Mouse (Mus musculus) kidney, embryonic 15.5 days (tissue): ENCODE data around the gene Sap30l. TPM values are rescaled to one million over a fixed set of nuclear protein-coding genes. Genes with fewer than 3 reads are reported as not detected.

Source experiments
- ATAC-seq: fragments of 200-750 bp; cut with Nextera tagmentation; replicated peaks from 2 replicates; pipeline ENCODE4 v1.8.0; 2017; ENCODE audit warnings: moderate TSS enrichment; ENCODE audit not compliant: low FRiP score
- H3K27ac ChIP-seq: fragments of 300-500 bp; sonication (generic); 2 replicates; pipeline ENCODE4 v1.5.1; 2015; ENCODE audit warnings: mild to moderate bottlenecking, inconsistent platforms
- H3K27me3 ChIP-seq: fragments of 300-500 bp; sonication (generic); 2 replicates; pipeline ENCODE4 v1.6.1; 2015; ENCODE audit warnings: inconsistent platforms
- H3K36me3 ChIP-seq: fragments of 300-500 bp; sonication (generic); 2 replicates; pipeline ENCODE4 v1.6.1; 2015; ENCODE audit warnings: inconsistent platforms
- H3K4me1 ChIP-seq: fragments of 300-500 bp; sonication (generic); 2 replicates; pipeline ENCODE4 v1.6.1; 2015; ENCODE audit warnings: inconsistent platforms
- H3K4me2 ChIP-seq: fragments of 300-500 bp; sonication (generic); 2 replicates; pipeline ENCODE4 v1.6.1; 2015; ENCODE audit warnings: moderate library complexity, mild to moderate bottlenecking, inconsistent platforms
- H3K4me3 ChIP-seq: fragments of 300-500 bp; sonication (generic); replicated peaks from 2 replicates; pipeline ENCODE4 v1.5.1; 2015; ENCODE audit warnings: mild to moderate bottlenecking, inconsistent platforms
- H3K9ac ChIP-seq: fragments of 300-500 bp; sonication (generic); 2 replicates; pipeline ENCODE4 v1.6.1; 2015; ENCODE audit warnings: mild to moderate bottlenecking, inconsistent platforms
- H3K9me3 ChIP-seq: fragments of 300-500 bp; sonication (generic); replicated peaks from 2 replicates; pipeline ENCODE4 v1.6.1; 2016; ENCODE audit warnings: inconsistent platforms
- WGBS: fragments of 180-500 bp; shearing (Covaris S2); methylation state at CpG from one replicate; pipeline ENCODE4 v1.1.7; 2015; ENCODE audit warnings: mixed read lengths; 5-methylcytosine and 5-hydroxymethylcytosine counted together
- polyA plus RNA-seq: library from polyadenylated mRNA; unstranded; fragments of >200 nt; fragmentation: Nextera tagmentation; extraction: Ambion mirVana; gene quantifications from 2 replicates; pipeline ENCODE4 v1.2.1, GENCODE M21; 2015

Sap30l gene
- polyA plus RNA-seq, 1 experiment from 2014 or later: 10.1 TPM

GRCm38 (mm10) chr11:57773936-57774335 lies 27.5 kb upstream of the Sap30l start:
- Histone ChIP-seq H3K27me3 (0 out of 2 replicates have a peak, but pooled peaks cover 7% of the 10 kb centered on the region), H3K36me3 (0 out of 2 replicates have a peak, but pooled peaks cover 14% of the 10 kb centered on the region), H3K4me3 (no peak overlapping the region), H3K9me3 (no peaks in the 10 kb centered on the region), H3K4me2 (peak overlapping the region; percentile 16), H3K9ac (no peak overlapping the region), H3K27ac (peak overlapping the region; percentile 65), H3K4me1 (peaks cover 24% of the 10 kb centered on the region)
- peak; percentile 48 for ATAC-seq
- WGBS: 13% methylated on average over 4 of the region's 4 CpGs

GRCm38 (mm10) chr11:57775868-57776267 lies 25.6 kb upstream of the Sap30l start:
- H3K27ac ChIP-seq: no peak overlapping the region
- H3K27me3 ChIP-seq: 0 out of 2 replicates have a peak, but pooled peaks cover 7% of the 10 kb centered on the region
- H3K9ac ChIP-seq: no peak overlapping the region
- no peak for ATAC-seq
- peaks cover 24% of the 10 kb centered on the region for H3K4me1 ChIP-seq
- no peak overlapping the region for H3K4me2 ChIP-seq
- 68% methylated on average over 6 of the region's 6 CpGs for WGBS
- 0 out of 2 replicates have a peak, but pooled peaks cover 5% of the 10 kb centered on the region for H3K36me3 ChIP-seq
- no peaks in the 10 kb centered on the region for H3K9me3 ChIP-seq
- no peak overlapping the region for H3K4me3 ChIP-seq

DNA sequence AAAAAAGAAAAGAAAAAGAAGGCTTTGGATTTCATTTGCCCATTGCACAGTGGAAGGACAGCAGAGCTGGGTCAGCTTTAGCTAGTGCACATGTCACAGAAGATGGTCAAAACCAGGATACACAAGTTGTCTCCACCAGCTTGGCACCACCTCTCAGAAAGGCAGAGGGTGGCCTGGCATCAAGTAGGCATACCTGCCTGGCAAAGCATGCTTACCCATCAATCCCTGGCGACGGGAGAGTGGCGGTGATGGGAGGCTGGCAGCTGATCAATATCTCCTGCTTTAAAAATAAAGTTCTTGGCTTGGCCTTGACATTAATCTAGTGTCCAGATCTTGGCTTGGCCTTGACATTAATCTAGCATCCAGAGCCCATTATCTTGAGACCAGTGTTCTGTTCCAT lies 24.9 kb upstream of the Sap30l start:
- no peaks in the 10 kb centered on the region for H3K9me3 ChIP-seq
- no peak overlapping the region for H3K4me3 ChIP-seq
- H3K4me1 ChIP-seq: peaks cover 24% of the 10 kb centered on the region
- H3K36me3 ChIP-seq: 0 out of 2 replicates have a peak, but pooled peaks cover 3% of the 10 kb centered on the region
- no peak for ATAC-seq
- 0 out of 2 replicates have a peak, but pooled peaks cover 7% of the 10 kb centered on the region for H3K27me3 ChIP-seq
- 85% methylated on average over 3 of the region's 3 CpGs for WGBS
- H3K9ac ChIP-seq: no peak overlapping the region
- H3K27ac ChIP-seq: no peak overlapping the region
- H3K4me2 ChIP-seq: no peak overlapping the region

- H3K9ac ChIP-seq: no peak overlapping the region
- H3K4me2 ChIP-seq: no peak overlapping the region
- 0 out of 2 replicates have a peak, but pooled peaks have one; percentile 27 for ATAC-seq
- no peaks in the 10 kb centered on the region for H3K9me3 ChIP-seq
- H3K36me3 ChIP-seq: no peaks in the 10 kb centered on the region
- no peak overlapping the region for H3K27ac ChIP-seq
- 0 out of 2 replicates have a peak, but pooled peaks cover 2% of the 10 kb centered on the region for H3K27me3 ChIP-seq
- no peak overlapping the region for H3K4me3 ChIP-seq
- H3K4me1 ChIP-seq: peaks cover 18% of the 10 kb centered on the region
- 24% methylated on average over 5 of the region's 5 CpGs for WGBS
Observed at GRCm38 (mm10) chr11:57778349-57778748, 23.1 kb upstream of the Sap30l start.

DNA sequence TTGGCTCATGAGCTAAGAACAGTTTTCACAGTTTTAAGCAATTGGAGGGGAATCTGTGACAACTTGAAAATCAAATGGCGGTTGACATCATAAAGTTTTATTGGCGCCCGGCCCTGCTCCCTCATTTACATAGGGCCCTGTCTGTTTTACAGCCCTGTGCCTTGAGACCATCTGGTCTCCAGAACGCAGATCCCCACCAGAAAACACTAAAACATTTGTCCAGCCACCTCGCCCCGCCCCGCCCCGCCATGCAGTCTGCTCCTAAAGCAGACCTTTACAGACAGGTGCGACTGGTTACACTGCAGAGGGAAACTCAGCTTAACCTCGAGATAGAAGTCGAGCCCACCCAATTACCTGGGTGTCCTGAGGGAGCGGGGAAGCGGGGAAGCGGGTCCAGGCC lies 21.6 kb upstream of the Sap30l start:
- Histone ChIP-seq H3K4me3 (no peak overlapping the region), H3K27ac (no peak overlapping the region), H3K4me2 (no peak overlapping the region), H3K9ac (no peak overlapping the region), H3K9me3 (no peaks in the 10 kb centered on the region), H3K36me3 (no peaks in the 10 kb centered on the region), H3K4me1 (0 out of 2 replicates have a peak, but pooled peaks cover 3% of the 10 kb centered on the region), H3K27me3 (0 out of 2 replicates have a peak, but pooled peaks cover 2% of the 10 kb centered on the region)
- ATAC-seq: no peak
- WGBS: 43% methylated on average over 14 of the region's 14 CpGs

- no peaks in the 10 kb centered on the region for H3K9me3 ChIP-seq
- H3K27me3 ChIP-seq: no peaks in the 10 kb centered on the region
- H3K27ac ChIP-seq: peak overlapping the region; percentile 82
- ATAC-seq: no peak
- peaks cover 18% of the 10 kb centered on the region for H3K4me1 ChIP-seq
- 0 out of 2 replicates have a peak overlapping the region, but pooled peaks have one; percentile 7 for H3K4me2 ChIP-seq
- no peak overlapping the region for H3K9ac ChIP-seq
- no peak overlapping the region for H3K4me3 ChIP-seq
- WGBS: 31% methylated on average over 18 of the region's 18 CpGs
- H3K36me3 ChIP-seq: no peaks in the 10 kb centered on the region
Observed at GRCm38 (mm10) chr11:57786616-57787418, 14.6 kb upstream of the Sap30l start.

DNA sequence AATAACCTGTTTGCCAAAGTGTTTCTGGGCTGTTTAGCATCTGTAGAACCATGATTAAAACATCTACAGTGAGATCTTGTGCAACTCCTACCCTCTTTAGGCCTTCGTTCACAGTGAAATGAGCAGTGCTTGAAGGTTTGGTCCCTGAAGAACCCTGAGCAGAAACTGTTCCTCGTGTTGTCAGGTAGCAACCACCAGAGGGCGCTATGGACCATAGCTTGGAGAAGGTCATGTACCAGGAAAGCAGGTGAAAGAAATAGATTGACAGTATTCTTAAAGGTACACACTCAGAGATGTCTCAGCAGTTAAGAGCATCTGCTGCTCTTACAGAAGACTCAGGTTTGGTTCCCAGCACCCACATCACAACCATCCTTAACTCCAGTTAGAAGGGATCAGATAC lies 13.5 kb upstream of the Sap30l start:
- Histone ChIP-seq H3K4me2 (no peak overlapping the region), H3K9me3 (no peaks in the 10 kb centered on the region), H3K4me1 (peaks cover 18% of the 10 kb centered on the region), H3K9ac (no peak overlapping the region), H3K36me3 (no peaks in the 10 kb centered on the region), H3K27ac (no peak overlapping the region), H3K4me3 (no peak overlapping the region), H3K27me3 (no peaks in the 10 kb centered on the region)
- 43% methylated on average over 3 of the region's 3 CpGs for WGBS
- ATAC-seq: no peak

DNA sequence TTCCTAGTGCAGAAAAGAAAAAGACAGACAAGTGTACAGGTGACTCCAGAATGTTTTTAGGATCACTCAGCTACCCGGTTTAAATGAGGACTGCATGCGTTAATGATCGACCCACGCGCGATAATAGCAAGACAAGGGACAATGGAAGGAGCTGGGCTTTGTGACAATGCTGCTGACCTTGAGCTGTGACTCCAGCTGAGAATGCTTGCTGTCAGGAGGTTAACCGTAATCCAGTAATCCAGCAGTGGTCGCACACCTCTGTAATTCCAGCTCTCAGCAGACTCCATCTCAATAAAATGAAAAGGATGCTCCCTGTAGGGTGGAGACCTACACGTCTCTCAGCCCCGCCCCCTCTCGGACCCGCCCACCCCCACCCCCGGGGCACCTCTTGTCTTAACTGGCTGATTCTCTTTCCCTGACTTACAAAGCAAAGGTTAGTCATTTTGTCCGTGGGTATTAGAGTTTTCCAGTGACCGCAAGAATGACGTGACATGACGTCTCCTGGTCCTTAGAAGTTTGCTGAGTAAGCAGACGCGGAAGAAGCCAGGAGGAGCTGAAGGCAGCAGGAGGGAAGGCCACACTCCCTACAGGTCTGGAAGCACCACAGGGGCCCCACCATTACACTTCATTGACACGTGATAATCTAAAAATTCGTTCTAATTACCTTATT lies 10.4 kb upstream of the Sap30l start:
- ATAC-seq: no peak
- Histone ChIP-seq H3K9ac (no peak overlapping the region), H3K4me3 (no peak overlapping the region), H3K27ac (no peak overlapping the region), H3K36me3 (no peaks in the 10 kb centered on the region), H3K9me3 (no peaks in the 10 kb centered on the region), H3K27me3 (no peaks in the 10 kb centered on the region), H3K4me1 (peaks cover 28% of the 10 kb centered on the region), H3K4me2 (no peak overlapping the region)
- WGBS: 34% methylated on average over 21 of the region's 21 CpGs

DNA sequence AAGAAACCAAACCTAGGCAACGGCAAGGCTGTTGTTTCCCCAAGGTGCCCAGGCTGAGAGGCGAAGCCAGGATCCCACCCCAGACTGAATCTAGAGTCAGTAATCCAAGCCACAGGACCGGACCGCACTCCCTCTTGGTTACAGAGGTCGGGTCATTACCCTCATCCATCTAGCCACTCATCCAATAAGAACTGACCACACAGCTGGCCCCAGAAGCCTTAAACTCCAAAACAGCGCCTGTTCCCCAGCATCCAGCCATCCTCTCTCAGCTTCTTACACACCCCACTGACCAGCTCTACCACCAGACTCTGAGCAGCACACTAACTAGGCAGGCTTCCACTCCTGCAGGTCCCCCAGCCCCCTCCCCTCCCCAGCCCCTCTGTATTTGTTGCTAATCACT lies 6.4 kb upstream of the Sap30l start:
- H3K4me3 ChIP-seq: no peak overlapping the region
- H3K9ac ChIP-seq: no peak overlapping the region
- peak overlapping the region; percentile 14; the same call in 1 of the 2 replicates for H3K27ac ChIP-seq
- no peaks in the 10 kb centered on the region for H3K27me3 ChIP-seq
- 24% methylated on average over 6 of the region's 6 CpGs for WGBS
- ATAC-seq: peak; percentile 71
- no peaks in the 10 kb centered on the region for H3K36me3 ChIP-seq
- H3K4me2 ChIP-seq: no peak overlapping the region
- no peaks in the 10 kb centered on the region for H3K9me3 ChIP-seq
- peaks cover 12% of the 10 kb centered on the region for H3K4me1 ChIP-seq

DNA sequence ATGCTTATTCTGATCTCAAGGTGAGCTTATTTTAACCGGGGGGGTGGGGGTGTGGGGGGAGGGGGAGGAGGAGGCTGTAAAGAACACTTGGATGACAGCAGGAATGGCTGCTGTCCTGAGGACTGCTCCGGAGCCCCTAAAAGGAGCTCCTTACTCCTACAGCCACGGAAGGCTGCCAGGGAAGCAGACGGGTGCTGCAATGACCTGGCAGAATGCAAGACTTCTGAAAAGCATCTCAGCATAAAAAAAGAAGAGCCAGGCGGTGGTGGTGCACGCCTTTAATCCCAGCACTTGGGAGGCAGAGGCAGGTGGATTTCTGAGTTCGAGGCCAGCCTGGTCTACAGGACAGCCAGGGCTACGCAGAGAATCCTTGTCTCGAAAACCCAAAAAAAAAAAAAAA lies 3.6 kb upstream of the Sap30l start:
- H3K36me3 ChIP-seq: no peaks in the 10 kb centered on the region
- no peaks in the 10 kb centered on the region for H3K27me3 ChIP-seq
- 85% methylated on average over 8 of the region's 9 CpGs for WGBS
- no peak overlapping the region for H3K4me3 ChIP-seq
- ATAC-seq: no peak
- no peaks in the 10 kb centered on the region for H3K9me3 ChIP-seq
- peaks cover 28% of the 10 kb centered on the region for H3K4me1 ChIP-seq
- no peak overlapping the region for H3K9ac ChIP-seq
- no peak overlapping the region for H3K27ac ChIP-seq
- no peak overlapping the region for H3K4me2 ChIP-seq

DNA sequence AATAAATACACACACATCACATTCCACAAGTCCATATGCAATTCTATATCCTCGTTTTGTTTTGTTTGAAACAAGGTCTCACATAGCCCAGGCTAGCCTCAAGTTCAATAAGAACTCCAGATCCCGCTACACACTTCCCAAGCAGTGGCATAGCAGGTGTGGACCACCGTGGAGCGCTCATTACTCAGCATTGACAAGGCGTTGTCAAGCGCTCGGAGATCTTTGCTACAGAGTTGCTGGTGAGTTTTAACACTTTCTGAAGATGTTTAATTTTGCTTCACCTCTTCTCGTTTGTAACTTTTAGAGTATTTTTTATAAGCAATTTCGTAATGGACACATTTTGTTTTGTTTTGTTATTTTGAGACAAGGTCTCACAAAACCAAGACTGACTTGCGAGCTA lies 2.0 kb upstream of the Sap30l start:
- Histone ChIP-seq H3K4me1 (peaks cover 39% of the 10 kb centered on the region), H3K4me2 (no peak overlapping the region), H3K27ac (no peak overlapping the region), H3K36me3 (no peaks in the 10 kb centered on the region), H3K9ac (no peak overlapping the region), H3K4me3 (no peak overlapping the region), H3K9me3 (no peaks in the 10 kb centered on the region), H3K27me3 (no peaks in the 10 kb centered on the region)
- WGBS: 84% methylated on average over 10 of the region's 10 CpGs
- ATAC-seq: no peak

- H3K4me3 ChIP-seq: peak overlapping the region; percentile 98
- no peaks in the 10 kb centered on the region for H3K36me3 ChIP-seq
- H3K9me3 ChIP-seq: no peaks in the 10 kb centered on the region
- 12% methylated on average over 22 of the region's 22 CpGs for WGBS
- H3K4me2 ChIP-seq: peak overlapping the region; percentile 99
- ATAC-seq: no peak
- no peaks in the 10 kb centered on the region for H3K27me3 ChIP-seq
- peak overlapping the region; percentile 87 for H3K27ac ChIP-seq
- peak overlapping the region; percentile 55 for H3K9ac ChIP-seq
- H3K4me1 ChIP-seq: peaks cover 35% of the 10 kb centered on the region
Observed at GRCm38 (mm10) chr11:57800266-57800951, 1.0 kb upstream of the Sap30l start.
